Mouse (Mus musculus) left cerebral cortex, postnatal 36 days (tissue): ENCODE measurements around the gene Ablim1. TPM values are rescaled to one million over a fixed set of nuclear protein-coding genes. Genes with fewer than 3 reads are reported as not detected.
A peak's percentile ranks its signal among the peaks of the same experiment; 100 is the strongest.

Source experiments
- DNase-seq, 2 experiments: peaks; one replicate each; pipeline ENCODE4 v3.0.0; 2021 to 2022; ENCODE audit warnings: low spot score in 2 of 2, mixed read lengths in 1 of 2
- intact Hi-C: fragments of 180-260 bp; cut with DNase I; formaldehyde crosslinking; loops from one replicate; pipeline ENCODE4 v1.15.1; 2025
- total RNA-seq, 2 experiments: library from RNA; stranded (reverse); gene quantifications; 2 replicates each; pipeline ENCODE4 v1.2.3; 2021

Gene Ablim1
- total RNA-seq, 2 experiments from 2014 or later = 98.4 to 129 TPM

- DNase-seq = no peak
- intact Hi-C loops = no loop called here
Observed at GRCm38 (mm10) chr19:57349096-57349495, 34.4 kb upstream of the Ablim1 start.

- no peak for DNase-seq
- intact Hi-C loops = no loop called here
Observed at GRCm38 (mm10) chr19:57344678-57345077, 30.0 kb upstream of the Ablim1 start.

- intact Hi-C loops = no loop called here
- DNase-seq = no peak
Observed at GRCm38 (mm10) chr19:57343860-57344259, 29.1 kb upstream of the Ablim1 start.

- DNase-seq = no peak
- intact Hi-C loops = no loop called here
Observed at GRCm38 (mm10) chr19:57340900-57341742, 26.4 kb upstream of the Ablim1 start.

- intact Hi-C loops = no loop called here
- DNase-seq = no peak
Observed at GRCm38 (mm10) chr19:57339281-57339864, 24.7 kb upstream of the Ablim1 start.

- DNase-seq = no peak
Observed at GRCm38 (mm10) chr19:57335135-57335534, 20.4 kb upstream of the Ablim1 start.

GRCm38 (mm10) chr19:57333356-57333755 lies 18.6 kb upstream of the Ablim1 start:
- DNase-seq = no peak
- intact Hi-C loops = no loop called here

More at GRCm38 (mm10) chr19:57335135-57335534, 20.4 kb upstream of the Ablim1 start:
- intact Hi-C loops = no loop called here

- intact Hi-C loops = no loop called here
Observed at GRCm38 (mm10) chr19:57331237-57331636, 16.5 kb upstream of the Ablim1 start.

GRCm38 (mm10) chr19:57330309-57330708 lies 15.6 kb upstream of the Ablim1 start:
- intact Hi-C loops = no loop called here

More at GRCm38 (mm10) chr19:57331237-57331636, 16.5 kb upstream of the Ablim1 start:
- DNase-seq = no peak

GRCm38 (mm10) chr19:57328792-57329191 lies 14.1 kb upstream of the Ablim1 start:
- intact Hi-C loops = loop anchor here (1.0 to 2.0 kb wide), 3 partner anchors 167 to 262 kb away; no protein-coding TSS in a partner anchor
- DNase-seq = peak in 1 of 2 experiments; percentile 38

More at GRCm38 (mm10) chr19:57330309-57330708, 15.6 kb upstream of the Ablim1 start:
- no peak for DNase-seq

- no peak for DNase-seq
- intact Hi-C loops = loop anchor here (2.0 kb wide), 2 partner anchors 189 to 261 kb away; no protein-coding TSS in a partner anchor
Observed at GRCm38 (mm10) chr19:57328269-57328668, 13.6 kb upstream of the Ablim1 start.

- no peak for DNase-seq
- intact Hi-C loops = loop anchor here (2.0 kb wide), 2 partner anchors 189 to 261 kb away; no protein-coding TSS in a partner anchor
Observed at GRCm38 (mm10) chr19:57327679-57328078, 13.0 kb upstream of the Ablim1 start.

GRCm38 (mm10) chr19:57325748-57326300 lies 11.1 kb upstream of the Ablim1 start:
- intact Hi-C loops = no loop called here
- peak; percentile 57 to 70 for DNase-seq

- intact Hi-C loops = no loop called here
- DNase-seq = no peak
Observed at GRCm38 (mm10) chr19:57323087-57323486, 8.4 kb upstream of the Ablim1 start.

- DNase-seq = no peak
- intact Hi-C loops = no loop called here
Observed at GRCm38 (mm10) chr19:57322491-57322890, 7.8 kb upstream of the Ablim1 start.

- no peak for DNase-seq
- intact Hi-C loops = no loop called here
Observed at GRCm38 (mm10) chr19:57321839-57322238, 7.1 kb upstream of the Ablim1 start.

GRCm38 (mm10) chr19:57320656-57321382 lies 6.1 kb upstream of the Ablim1 start:
- intact Hi-C loops = no loop called here
- no peak for DNase-seq

- no peak for DNase-seq
- intact Hi-C loops = no loop called here
Observed at GRCm38 (mm10) chr19:57316597-57316996, 1.9 kb upstream of the Ablim1 start.

GRCm38 (mm10) chr19:57315013-57315565 lies 370 bp upstream of the Ablim1 start:
- intact Hi-C loops = no loop called here
- DNase-seq = peak in 1 of 2 experiments; percentile 27
